ENCODE assay signal across 8 mouse cellular contexts in genomic region chrX:94990080-94990825, GRCm38 (mm10). TPM values are rescaled to one million over a fixed set of nuclear protein-coding genes. Genes with fewer than 3 reads are reported as not detected.
DNase-seq lines count a peak whose midpoint lies in the region; ATAC-seq lines count a peak whose summit lies in the region.

No protein-coding gene starts in this region.

- intact Hi-C loops in heart, postnatal 36 days (cut with DNase I), result no loop called here

- H3K4me1 ChIP-seq in limb, embryonic 11.5 days (ENCODE audit: control insufficient read depth, insufficient read depth, low read length), result no peaks in the 10 kb centered on the region
- H3K4me1 ChIP-seq in midbrain, embryonic 12.5 days, result no peaks in the 10 kb centered on the region

- no peaks in the 10 kb centered on the region for H3K9me3 ChIP-seq in limb, embryonic 11.5 days (ENCODE audit: control insufficient read depth, low read length)
- no peaks in the 10 kb centered on the region for H3K9me3 ChIP-seq in midbrain, embryonic 12.5 days

- peak overlapping the region; percentile 36 for H3K4me2 ChIP-seq in limb, embryonic 11.5 days (ENCODE audit: low read depth, severe bottlenecking)
- H3K4me2 ChIP-seq in midbrain, embryonic 12.5 days (replicated peaks), result peak overlapping the region; percentile 55

- H3K36me3 ChIP-seq in limb, embryonic 11.5 days (ENCODE audit: control insufficient read depth, insufficient read depth, low read length), result no peaks in the 10 kb centered on the region
- H3K36me3 ChIP-seq in midbrain, embryonic 12.5 days, result no peaks in the 10 kb centered on the region

- peak; percentile 12 for DNase-seq in CD4-positive, CD25-positive, alpha-beta regulatory T cell, adult 2 months (ENCODE audit: low read depth, low spot score)
- peak; percentile 12 for DNase-seq in urinary bladder, postnatal 14 days (ENCODE audit: low spot score)
- DNase-seq in urinary bladder, postnatal 10 days (ENCODE audit: low spot score), result no peak
- DNase-seq in heart, postnatal 36 days, result peak; percentile 17 to 18
- peak; percentile 52 for DNase-seq in limb, embryonic 11.5 days (ENCODE audit: low spot score)
- peak; percentile 35 for DNase-seq in testis, postnatal 14 days (ENCODE audit: low spot score)

- H3K27me3 ChIP-seq in limb, embryonic 11.5 days (ENCODE audit: control insufficient read depth, insufficient read depth, low read length), result 0 out of 2 replicates have a peak, but pooled peaks cover 5% of the 10 kb centered on the region
- peaks cover 17% of the 10 kb centered on the region for H3K27me3 ChIP-seq in midbrain, embryonic 12.5 days

- WGBS in limb, embryonic 11.5 days, result 20% methylated on average over 29 of the region's 29 CpGs
- WGBS in midbrain, embryonic 12.5 days, result 23% methylated on average over 29 of the region's 29 CpGs

- no peak overlapping the region; the same call in 1 of the 2 replicates for H3K27ac ChIP-seq in limb, embryonic 11.5 days (replicated peaks; ENCODE audit: low read depth, low read length)
- no peak overlapping the region for H3K27ac ChIP-seq in midbrain, embryonic 12.5 days (replicated peaks)

- peak overlapping the region; percentile 19; the same call in 1 of the 2 replicates for H3K4me3 ChIP-seq in limb, embryonic 11.5 days (ENCODE audit: low read depth, low read length)
- H3K4me3 ChIP-seq in midbrain, embryonic 12.5 days, result peak overlapping the region; percentile 37

- peak overlapping the region; percentile 45 for H3K9ac ChIP-seq in limb, embryonic 11.5 days (ENCODE audit: low read length)
- peak overlapping the region; percentile 41; the same call in 1 of the 2 replicates for H3K9ac ChIP-seq in midbrain, embryonic 12.5 days (replicated peaks)

- ATAC-seq in CD4-positive, CD25-positive, alpha-beta regulatory T cell, adult 4 months, result no peak
- ATAC-seq in limb, embryonic 11.5 days (ENCODE audit: insufficient number of reproducible peaks, low FRiP score, low TSS enrichment, low read depth), result peak; percentile 83
- peak; percentile 91 for ATAC-seq in midbrain, embryonic 12.5 days (ENCODE audit: low FRiP score, low read depth)

RNA-seq across cellular contexts. Expression of gene Spin4, which starts 36.2 kb away (rescaled TPM):
- polyA plus RNA-seq in CD4-positive, CD25-positive, alpha-beta regulatory T cell, adult 4 months (2017; shearing (Covaris generic)), result under 1 TPM; 0.14 to 0.52 TPM
- 1 to 10 TPM; 1.3 to 1.4 TPM for total RNA-seq in heart, postnatal 36 days (2021)
- polyA plus RNA-seq in limb, embryonic 11.5 days (2014; fragmentation: Nextera tagmentation; extraction: Ambion mirVana), result 7.3 and 8.8 TPM in 2 replicates
- 7.7 and 8.2 TPM in 2 replicates for polyA plus RNA-seq in midbrain, embryonic 12.5 days (2016; fragmentation: Nextera tagmentation; extraction: Ambion mirVana)
